Mouse (Mus musculus) neural tube, embryonic 10.5 days (tissue): Measurements from ENCODE around the gene Plek.

ENCODE experiments used
- DNase-seq: peaks from one replicate; pipeline ENCODE4 v3.0.0-alpha.2; 2017; ENCODE audit warnings: low spot score; ENCODE audit errors: extremely low spot score

Gene Plek

GRCm38 (mm10) chr11:16950226-16950975 lies 101.8 kb downstream of the Plek start:
- DNase-seq: no peak

GRCm38 (mm10) chr11:16948756-16949155 lies 103.4 kb downstream of the Plek start:
- DNase-seq: no peak

GRCm38 (mm10) chr11:16943016-16943415 lies 109.2 kb downstream of the Plek start:
- DNase-seq: no peak

GRCm38 (mm10) chr11:16941973-16942452 lies 110.2 kb downstream of the Plek start:
- no peak for DNase-seq

GRCm38 (mm10) chr11:16941103-16941793 lies 110.9 kb downstream of the Plek start:
- DNase-seq: no peak

- DNase-seq: no peak
Observed at GRCm38 (mm10) chr11:16935577-16936236, 116.5 kb downstream of the Plek start.

- no peak for DNase-seq
Observed at GRCm38 (mm10) chr11:16932159-16932558, 120.0 kb downstream of the Plek start.
